Mouse (Mus musculus) central nervous system, embryonic 14 days (tissue): ENCODE data around the gene Best1. TPM values are rescaled to one million over a fixed set of nuclear protein-coding genes. Genes with fewer than 3 reads are reported as not detected.

Source experiments
- polyA plus RNA-seq: library from polyadenylated mRNA; depleted of rRNA; stranded (reverse); fragments of >200 nt; gene quantifications from 2 replicates; pipeline ENCODE4 v1.2.3, GENCODE M21; 2012; rRNA removed

The Best1 gene
- 0.91 and 0.99 TPM in 2 replicates for polyA plus RNA-seq

DNA sequence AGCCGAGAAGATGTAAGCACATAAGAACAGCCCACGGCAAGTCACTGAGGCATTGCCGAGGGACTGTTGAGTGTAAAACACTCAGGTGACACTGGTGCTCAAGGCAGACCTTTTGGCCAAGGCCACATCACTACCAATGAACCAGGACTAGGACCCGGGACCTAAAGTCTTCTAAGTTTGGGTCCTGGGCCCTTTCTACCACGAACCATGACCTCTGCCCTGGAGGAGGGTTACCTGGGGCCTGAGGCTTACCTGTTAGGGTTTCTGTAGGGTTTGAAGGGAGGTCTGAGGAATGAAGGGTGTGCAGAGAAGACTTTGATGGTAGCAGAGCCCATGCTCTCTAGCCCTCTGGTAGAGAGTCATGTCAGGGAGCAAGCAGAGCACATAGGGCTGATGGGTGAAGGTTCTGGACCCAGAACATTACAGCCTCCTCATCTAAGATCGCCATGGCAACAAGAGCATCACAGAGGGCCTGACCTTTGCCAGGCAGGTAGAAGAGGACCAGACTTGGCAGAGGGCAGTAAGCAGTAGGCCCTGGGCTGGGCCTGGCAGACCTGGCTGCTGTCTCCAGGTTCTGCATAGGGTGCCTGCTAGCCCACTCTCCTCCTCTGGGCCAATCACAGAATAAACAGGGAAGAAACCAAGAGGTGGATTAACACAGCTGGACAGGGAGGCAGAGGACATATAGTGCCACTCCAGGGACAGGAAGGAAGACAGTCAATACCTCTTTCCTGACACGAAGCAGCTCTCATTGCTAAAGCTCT is at the start of gene Best1, which contains the start of gene Rab3il1:
Gene Best1 (minus strand): TSS at position 428 of the 764 bp plus-strand sequence.
Gene Rab3il1 (plus strand): TSS at position 464 of the 764 bp plus-strand sequence.

DNA sequence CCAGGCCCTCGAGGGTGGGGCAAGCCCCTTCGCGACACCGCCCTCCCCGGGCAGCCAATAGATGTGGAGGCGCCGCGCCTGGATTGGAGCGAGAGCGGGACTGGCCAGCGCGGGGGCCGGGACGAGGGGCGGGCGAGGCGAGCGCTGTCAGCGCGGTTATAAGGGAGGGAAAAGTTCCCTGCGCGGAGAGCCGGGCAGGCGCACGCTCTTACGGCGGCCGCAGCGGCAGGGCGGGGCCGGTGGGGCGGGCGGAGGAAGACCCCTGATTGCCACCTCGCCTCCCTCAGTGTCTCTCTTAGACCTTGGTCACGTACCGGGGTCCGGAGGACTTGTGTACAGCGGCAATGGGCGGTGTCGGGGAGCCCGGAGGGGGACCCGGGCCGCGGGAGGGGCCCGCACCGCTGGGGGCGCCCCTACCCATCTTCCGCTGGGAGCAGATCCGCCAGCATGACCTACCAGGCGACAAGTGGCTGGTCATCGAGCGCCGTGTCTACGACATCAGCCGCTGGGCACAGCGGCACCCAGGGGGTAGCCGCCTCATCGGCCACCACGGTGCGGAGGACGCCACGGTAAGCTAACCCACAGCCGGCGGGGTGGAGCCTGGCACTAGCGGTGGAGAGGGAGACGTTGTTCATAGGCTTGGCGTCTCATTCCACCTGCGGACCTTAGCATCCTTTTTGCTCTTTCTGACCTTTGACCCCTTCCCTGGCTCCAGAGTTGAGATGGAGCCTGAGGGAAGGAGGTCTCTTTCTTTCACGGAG is 40.1 kb upstream of the Best1 start, which contains the start of gene Fads3:
Gene Fads3 (plus strand): TSS at position 182 of the 761 bp plus-strand sequence.

DNA sequence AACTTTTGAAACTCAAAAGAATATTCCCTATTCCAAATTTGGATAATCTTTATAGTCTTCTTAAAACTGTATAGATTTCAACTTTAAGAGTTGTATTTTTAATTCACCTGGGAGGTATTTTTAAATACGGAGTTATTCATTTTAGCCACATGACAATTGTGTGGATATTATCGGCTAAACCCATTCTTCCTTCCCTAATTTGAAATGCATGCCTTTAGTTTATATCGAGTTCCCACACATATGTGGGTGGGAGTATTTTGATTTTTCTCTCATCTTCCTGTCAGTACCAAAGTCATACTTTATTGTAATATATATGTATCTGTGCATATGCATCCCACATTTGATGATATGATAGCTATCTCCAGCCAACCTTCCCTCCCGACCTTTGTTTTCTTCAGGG is 21.2 kb downstream of the Best1 start, which contains the start of gene Fth1:
Gene Fth1 (plus strand): TSS at position 341 of the 400 bp plus-strand sequence.

Other genes with a start within 250 kb of the Best1 start
- not detected in 2 replicates for gene Scgb2a2, start 154.1 kb downstream of the Best1 start, polyA plus RNA-seq
- gene Incenp, start 102.1 kb downstream of the Best1 start, polyA plus RNA-seq, result 42.0 and 47.0 TPM in 2 replicates
- gene Fth1, start 21.0 kb downstream of the Best1 start, polyA plus RNA-seq, result 769 and 784 TPM in 2 replicates
- 21.0 and 26.4 TPM in 2 replicates for gene Rab3il1, start within 50 bp of the Best1 start, polyA plus RNA-seq
- 35.8 and 40.4 TPM in 2 replicates for gene Fads3, start 39.9 kb upstream of the Best1 start, polyA plus RNA-seq
- gene Fads2, start 100.1 kb upstream of the Best1 start, polyA plus RNA-seq, result 147 and 162 TPM in 2 replicates
- gene Fads1, start 181.3 kb upstream of the Best1 start, polyA plus RNA-seq, result 125 and 133 TPM in 2 replicates
- 151 TPM in 2 replicates for gene Tmem258, start 202.4 kb upstream of the Best1 start, polyA plus RNA-seq
- gene Fen1, start 202.5 kb upstream of the Best1 start, polyA plus RNA-seq, result 28.4 and 35.3 TPM in 2 replicates
- 1.3 and 1.9 TPM in 2 replicates for gene Myrf, start 239.1 kb upstream of the Best1 start, polyA plus RNA-seq